Mouse (Mus musculus) lung, postnatal 0 days (tissue): ENCODE measurements around the gene BC029722. TPM values are rescaled to one million over a fixed set of nuclear protein-coding genes. Genes with fewer than 3 reads are reported as not detected.

Experiments used
- ATAC-seq: fragments of 200-750 bp; cut with Nextera tagmentation; 2 replicates; pipeline ENCODE4 v1.8.0; 2017; ENCODE audit warnings: moderate library complexity
- DNase-seq: peaks from one replicate; pipeline ENCODE4 v3.0.0-alpha.2; 2016; ENCODE audit warnings: low spot score
- H3K27ac ChIP-seq: fragments of 300-500 bp; sonication (generic); 2 replicates; pipeline ENCODE4 v1.5.1; 2014; ENCODE audit warnings: antibody characterized with exemption, mild to moderate bottlenecking, low read length, mixed read lengths
- H3K27me3 ChIP-seq: fragments of 300-500 bp; sonication (generic); replicated peaks from 2 replicates; pipeline ENCODE4 v1.6.1; 2014; ENCODE audit warnings: low read length, mixed read lengths; ENCODE audit not compliant: insufficient read depth
- H3K36me3 ChIP-seq: fragments of 300-500 bp; sonication (generic); 2 replicates; pipeline ENCODE4 v1.6.1; 2014; ENCODE audit warnings: low read length, mixed read lengths; ENCODE audit not compliant: insufficient read depth
- H3K4me1 ChIP-seq: fragments of 300-500 bp; sonication (generic); 2 replicates; pipeline ENCODE4 v1.6.1; 2014; ENCODE audit warnings: antibody characterized with exemption, low read depth, low read length, mixed read lengths; ENCODE audit not compliant: insufficient read depth
- H3K4me2 ChIP-seq: fragments of 300-500 bp; sonication (generic); replicated peaks from 2 replicates; pipeline ENCODE4 v1.6.1; 2014; ENCODE audit warnings: low read depth, mild to moderate bottlenecking, low read length, moderate library complexity, mixed read lengths
- H3K4me3 ChIP-seq: fragments of 300-500 bp; sonication (generic); 2 replicates; pipeline ENCODE4 v1.5.1; 2014; ENCODE audit warnings: low read depth, low read length
- H3K9ac ChIP-seq: fragments of 300-500 bp; sonication (generic); replicated peaks from 2 replicates; pipeline ENCODE4 v1.6.1; 2014; ENCODE audit warnings: low read depth, mild to moderate bottlenecking
- H3K9me3 ChIP-seq: fragments of 300-500 bp; sonication (generic); 2 replicates; pipeline ENCODE4 v1.6.1; 2016; ENCODE audit warnings: low read length, mixed read lengths
- CTCF ChIP-seq: IDR thresholded peaks from 2 replicates; pipeline ENCODE4 v1.5.1; 2016; ENCODE audit warnings: antibody characterized with exemption, mild to moderate bottlenecking
- EP300 ChIP-seq: IDR thresholded peaks from 2 replicates; pipeline ENCODE4 v1.6.1; 2016; ENCODE audit warnings: antibody characterized with exemption, mild to moderate bottlenecking, control low read depth
- WGBS: fragments of 180-500 bp; shearing (Covaris S2); extraction: QIAGEN DNeasy Blood & Tissue Kit; methylation state at CpG from one replicate; pipeline ENCODE4 v1.1.7; 2014; 5-methylcytosine and 5-hydroxymethylcytosine counted together
- polyA plus RNA-seq: library from polyadenylated mRNA; unstranded; fragments of >200 nt; fragmentation: Nextera tagmentation; extraction: Ambion mirVana; gene quantifications from 2 replicates; pipeline ENCODE4 v1.2.1, GENCODE M21; 2015

BC029722 gene
- polyA plus RNA-seq, 1 experiment from 2014 or later: 32.9 TPM

- Histone ChIP-seq H3K9me3 (no peaks in the 10 kb centered on the region), H3K4me3 (no peak overlapping the region), H3K27ac (no peak overlapping the region), H3K36me3 (peaks cover 22% of the 10 kb centered on the region), H3K4me2 (no peak overlapping the region), H3K27me3 (no peaks in the 10 kb centered on the region), H3K4me1 (no peaks in the 10 kb centered on the region), H3K9ac (no peak overlapping the region)
- no peak for ATAC-seq
- DNase-seq: no peak
- TF ChIP-seq CTCF (no peak), EP300 (no peak)
- 80% methylated on average over 7 of the region's 7 CpGs for WGBS
Measured at GRCm38 (mm10) chr2:155850120-155850519, 30.9 kb upstream of the BC029722 start.

- Histone ChIP-seq H3K9me3 (no peaks in the 10 kb centered on the region), H3K36me3 (peaks cover 22% of the 10 kb centered on the region), H3K27me3 (no peaks in the 10 kb centered on the region), H3K27ac (no peak overlapping the region), H3K9ac (no peak overlapping the region), H3K4me3 (no peak overlapping the region), H3K4me1 (no peaks in the 10 kb centered on the region), H3K4me2 (no peak overlapping the region)
- ATAC-seq (no peak), DNase-seq (no peak)
- WGBS: 60% methylated on average over 7 of the region's 7 CpGs
- TF ChIP-seq CTCF (no peak), EP300 (no peak)
Measured at GRCm38 (mm10) chr2:155849464-155849863, 30.2 kb upstream of the BC029722 start.

- DNase-seq (peak; percentile 88), ATAC-seq (peak; percentile 50)
- WGBS: 25% methylated on average over 6 of the region's 6 CpGs
- H3K4me3 ChIP-seq: no peak overlapping the region
- H3K9me3 ChIP-seq: no peaks in the 10 kb centered on the region
- no peak overlapping the region for H3K4me2 ChIP-seq
- H3K9ac ChIP-seq: no peak overlapping the region
- H3K27me3 ChIP-seq: no peaks in the 10 kb centered on the region
- TF ChIP-seq CTCF (peak; percentile 97), EP300 (no peak)
- H3K4me1 ChIP-seq: no peaks in the 10 kb centered on the region
- no peak overlapping the region for H3K27ac ChIP-seq
- peaks cover 19% of the 10 kb centered on the region for H3K36me3 ChIP-seq
Measured at GRCm38 (mm10) chr2:155848291-155848690, 29.1 kb upstream of the BC029722 start.

DNA sequence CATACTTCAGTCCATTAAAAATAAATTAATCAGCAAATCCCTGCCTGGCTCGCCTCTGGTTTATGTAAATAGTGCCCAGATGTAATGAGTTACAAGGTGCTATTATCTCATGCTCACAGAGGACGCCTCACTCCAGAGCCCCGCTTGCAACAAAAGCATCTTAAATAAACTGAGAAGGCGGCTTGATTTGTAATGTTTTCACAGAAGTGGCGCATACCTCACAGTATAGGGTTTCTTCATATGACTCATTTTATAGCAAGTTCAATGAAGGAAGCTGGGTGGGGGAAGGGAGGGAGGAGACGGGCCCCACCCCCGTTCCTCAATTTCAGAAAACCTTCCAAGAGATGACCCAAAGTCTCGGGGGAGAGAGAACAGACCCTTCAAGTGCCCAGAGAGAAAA, 27.7 kb upstream of the BC029722 start:
- H3K9ac ChIP-seq: no peak overlapping the region
- H3K27me3 ChIP-seq: no peaks in the 10 kb centered on the region
- WGBS: 68% methylated on average over 8 of the region's 8 CpGs

DNA sequence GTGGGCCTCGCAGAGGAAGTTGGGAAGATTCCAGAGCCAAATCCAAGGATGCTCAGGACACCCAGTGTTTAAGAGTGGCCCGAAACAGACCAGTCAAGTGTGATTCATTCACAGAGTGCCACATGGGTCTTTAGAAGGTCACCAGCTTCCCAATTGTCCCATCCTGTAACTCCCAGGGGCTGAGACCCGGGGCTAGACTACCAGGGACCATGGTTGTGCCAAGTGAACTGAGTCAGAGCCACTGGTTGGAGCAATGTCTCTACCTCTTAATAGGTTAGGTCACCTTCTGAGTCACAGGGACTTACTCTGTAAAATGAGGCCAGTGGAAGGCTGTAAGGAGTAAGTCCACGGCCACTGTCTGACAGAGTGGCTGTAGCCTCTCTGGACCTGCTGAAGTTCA, 19.7 kb upstream of the BC029722 start:
- no peak overlapping the region for H3K9ac ChIP-seq
- no peak overlapping the region for H3K4me2 ChIP-seq
- H3K27me3 ChIP-seq: no peaks in the 10 kb centered on the region
- WGBS: 70% methylated on average over 4 of the region's 4 CpGs
- no peak for DNase-seq
- H3K9me3 ChIP-seq: no peaks in the 10 kb centered on the region
- ATAC-seq: no peak
- H3K4me1 ChIP-seq: no peaks in the 10 kb centered on the region
- no peak overlapping the region for H3K4me3 ChIP-seq
- H3K27ac ChIP-seq: no peak overlapping the region
- H3K36me3 ChIP-seq: no peaks in the 10 kb centered on the region
- TF ChIP-seq CTCF: no peak
- no peak for TF ChIP-seq EP300

More for the DNA sequence above, 27.7 kb upstream of the BC029722 start:
- Histone ChIP-seq H3K4me1 (no peaks in the 10 kb centered on the region), H3K4me2 (no peak overlapping the region), H3K9me3 (no peaks in the 10 kb centered on the region), H3K36me3 (peaks cover 18% of the 10 kb centered on the region), H3K4me3 (no peak overlapping the region), H3K27ac (no peak overlapping the region)
- TF ChIP-seq CTCF: no peak
- TF ChIP-seq EP300: no peak
- DNase-seq (no peak), ATAC-seq (no peak)

DNA sequence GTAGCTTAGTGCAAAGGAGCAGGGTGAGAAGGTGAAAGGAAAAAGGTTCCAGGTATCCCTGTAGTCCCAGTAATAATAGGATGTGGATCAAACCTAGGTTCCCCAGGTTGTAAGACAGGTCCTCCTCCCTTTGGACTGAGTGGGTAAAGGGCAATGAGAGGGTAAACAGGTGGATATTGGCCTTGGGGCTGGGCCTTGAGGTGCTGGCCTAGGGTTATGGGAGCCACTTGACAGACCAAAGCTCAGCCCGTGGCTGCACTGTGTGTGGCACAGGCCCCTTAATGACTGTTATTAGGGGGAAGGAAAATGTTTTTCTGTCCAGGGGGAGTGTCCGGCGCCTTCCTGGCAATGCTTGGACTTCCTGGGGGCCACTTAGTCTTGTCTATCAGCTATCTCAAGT, 18.7 kb upstream of the BC029722 start:
- WGBS: 52% methylated on average over 3 of the region's 3 CpGs
- Histone ChIP-seq H3K4me2 (no peak overlapping the region), H3K27ac (no peak overlapping the region), H3K9ac (no peak overlapping the region), H3K4me3 (no peak overlapping the region), H3K9me3 (no peaks in the 10 kb centered on the region), H3K36me3 (no peaks in the 10 kb centered on the region), H3K27me3 (no peaks in the 10 kb centered on the region), H3K4me1 (no peaks in the 10 kb centered on the region)
- DNase-seq (no peak), ATAC-seq (no peak)
- no peak for TF ChIP-seq CTCF
- TF ChIP-seq EP300: no peak

DNA sequence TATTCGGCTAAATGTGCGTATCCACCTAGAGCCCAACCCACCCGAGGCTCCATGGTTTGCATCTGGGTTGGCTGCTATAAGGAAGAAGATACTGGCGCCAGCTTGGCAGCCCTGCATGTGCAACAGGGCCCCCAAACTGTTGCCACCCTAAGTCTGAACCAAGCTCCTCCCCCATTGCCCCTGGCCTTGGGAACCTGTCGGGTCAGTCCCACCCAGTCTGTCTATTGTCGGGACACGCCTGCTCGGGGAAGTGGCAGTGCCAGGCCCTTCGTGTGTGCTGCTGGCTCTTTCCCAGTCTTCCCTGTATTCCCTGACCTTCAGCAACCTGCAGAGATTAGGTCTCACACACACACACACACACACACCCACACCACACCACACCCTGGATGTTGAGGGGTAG, 15.5 kb upstream of the BC029722 start, which contains the start of gene Fam83c:
TSS of gene Fam83c (minus strand) at position 123 of the 400 bp plus-strand sequence.
- no peaks in the 10 kb centered on the region for H3K36me3 ChIP-seq
- DNase-seq (no peak), ATAC-seq (no peak)
- no peak within 1 kb of the TSS for H3K4me2 ChIP-seq
- no peak within 1 kb of the TSS for H3K9ac ChIP-seq
- TF ChIP-seq CTCF (no peak), EP300 (no peak)
- H3K9me3 ChIP-seq: no peaks in the 10 kb centered on the region
- H3K4me1 ChIP-seq: no peaks in the 10 kb centered on the region
- no peak within 1 kb of the TSS for H3K4me3 ChIP-seq
- H3K27me3 ChIP-seq: no peaks in the 10 kb centered on the region
- 39% methylated on average over 9 of the region's 9 CpGs for WGBS
- H3K27ac ChIP-seq: no peak within 1 kb of the TSS
